Mouse (Mus musculus) small intestine, adult 2 months (tissue): ENCODE data around the gene Nrxn1.

ENCODE experiments used
- CTCF ChIP-seq: fragments of 200-500 bp; IDR thresholded peaks from 2 replicates; pipeline ENCODE4 v1.5.1; 2012; ENCODE audit warnings: low read depth, mild to moderate bottlenecking, control low read depth, inconsistent platforms, low read length, moderate library complexity, mixed read lengths; ENCODE audit not compliant: insufficient replicate concordance, insufficient read length; ENCODE audit errors: extremely low read depth
- POLR2A ChIP-seq: fragments of 200-500 bp; IDR thresholded peaks from 2 replicates; pipeline ENCODE4 v1.6.1; 2012; ENCODE audit warnings: low read depth, mild to moderate bottlenecking, control low read depth, inconsistent platforms, low read length, moderate library complexity

GRCm38 (mm10) chr17:91088037-91088715 lies 4.7 kb downstream of the Nrxn1 start:
- TF ChIP-seq POLR2A: no peak
- no peak for TF ChIP-seq CTCF
